ENCODE assay signal across 8 mouse cellular contexts in genomic region chr5:132074360-132074723, GRCm38 (mm10).
DNase-seq lines count a peak whose midpoint lies in the region; ATAC-seq and TF ChIP-seq lines count a peak whose summit lies in the region.

No protein-coding gene starts in this region.

- no peaks in the 10 kb centered on the region for H3K27me3 ChIP-seq in kidney, embryonic 14.5 days (ENCODE audit: control insufficient read depth, insufficient read depth, low read length)
- no peaks in the 10 kb centered on the region for H3K27me3 ChIP-seq in kidney, adult 2 months (replicated peaks; ENCODE audit: control insufficient read depth, insufficient read depth, low read length)
- H3K27me3 ChIP-seq in embryonic facial prominence, embryonic 13.5 days = no peaks in the 10 kb centered on the region
- no peaks in the 10 kb centered on the region for H3K27me3 ChIP-seq in heart, postnatal 0 days (ENCODE audit: control insufficient read depth, insufficient read depth, low read length)
- H3K27me3 ChIP-seq in midbrain, embryonic 15.5 days (replicated peaks) = no peaks in the 10 kb centered on the region

- TF ChIP-seq CTCF in kidney, adult 2 months (conservative IDR thresholded peaks at IDR 0.05; ENCODE audit: insufficient read depth, insufficient read length, low read depth, low read length) = no peak
- no peak for TF ChIP-seq CTCF in heart, postnatal 0 days (IDR thresholded peaks at IDR 0.05; ENCODE audit: low read depth)

- H3K4me2 ChIP-seq in kidney, embryonic 14.5 days (replicated peaks; ENCODE audit: low read depth, low read length) = peak overlapping the region; percentile 13
- peak overlapping the region; percentile 51 for H3K4me2 ChIP-seq in embryonic facial prominence, embryonic 13.5 days
- peak overlapping the region; percentile 51 for H3K4me2 ChIP-seq in heart, postnatal 0 days (ENCODE audit: low read depth, low read length)
- peak overlapping the region; percentile 37 for H3K4me2 ChIP-seq in midbrain, embryonic 15.5 days

- no peaks in the 10 kb centered on the region for H3K9me3 ChIP-seq in kidney, embryonic 14.5 days (ENCODE audit: control insufficient read depth, low read length)
- H3K9me3 ChIP-seq in embryonic facial prominence, embryonic 13.5 days = no peaks in the 10 kb centered on the region; the same call in 1 of the 2 replicates
- 0 out of 2 replicates have a peak, but pooled peaks cover 6% of the 10 kb centered on the region for H3K9me3 ChIP-seq in heart, postnatal 0 days (replicated peaks; ENCODE audit: control insufficient read depth, low read length)
- H3K9me3 ChIP-seq in midbrain, embryonic 15.5 days = no peaks in the 10 kb centered on the region

- WGBS in kidney, embryonic 14.5 days = 10% methylated on average over 11 of the region's 11 CpGs
- WGBS in kidney, adult 2 months = 59% methylated on average over 11 of the region's 11 CpGs
- WGBS in embryonic facial prominence, embryonic 13.5 days = 2% methylated on average over 11 of the region's 11 CpGs
- 29% methylated on average over 11 of the region's 11 CpGs for WGBS in heart, postnatal 0 days
- WGBS in midbrain, embryonic 15.5 days = 2% methylated on average over 11 of the region's 11 CpGs

- ATAC-seq in kidney, embryonic 14.5 days (ENCODE audit: low FRiP score, low TSS enrichment) = peak; percentile 81
- ATAC-seq in embryonic facial prominence, embryonic 13.5 days (ENCODE audit: insufficient number of reproducible peaks, insufficient read depth, low FRiP score, low TSS enrichment, low read depth) = peak; percentile 78
- no peak for ATAC-seq in heart, postnatal 0 days (ENCODE audit: insufficient read depth, low read depth)
- peak; percentile 74 for ATAC-seq in midbrain, embryonic 15.5 days (replicated peaks)
- no peak for ATAC-seq in granulocyte monocyte progenitor cell, adult 5-6 weeks (replicated peaks; ENCODE audit: poor library complexity, severe bottlenecking)

- no peak overlapping the region for H3K9ac ChIP-seq in kidney, embryonic 14.5 days (ENCODE audit: low read depth, low read length)
- H3K9ac ChIP-seq in embryonic facial prominence, embryonic 13.5 days = 0 out of 2 replicates have a peak overlapping the region, but pooled peaks have one; percentile 11
- H3K9ac ChIP-seq in heart, postnatal 0 days (replicated peaks; ENCODE audit: low read depth, low read length) = no peak overlapping the region
- no peak overlapping the region for H3K9ac ChIP-seq in midbrain, embryonic 15.5 days

- H3K27ac ChIP-seq in kidney, embryonic 14.5 days (ENCODE audit: low read depth, low read length) = peak overlapping the region; percentile 43; the same call in 1 of the 2 replicates
- H3K27ac ChIP-seq in kidney, adult 2 months (ENCODE audit: insufficient read depth, low read depth, low read length) = no peak overlapping the region
- peak overlapping the region; percentile 79 for H3K27ac ChIP-seq in embryonic facial prominence, embryonic 13.5 days
- H3K27ac ChIP-seq in heart, postnatal 0 days (ENCODE audit: low read depth) = no peak overlapping the region
- peak overlapping the region; percentile 69 for H3K27ac ChIP-seq in midbrain, embryonic 15.5 days

- TF ChIP-seq POLR2A in kidney, adult 2 months (IDR thresholded peaks at IDR 0.05; ENCODE audit: low read depth, low read length) = no peak

- no peak overlapping the region for H3K4me3 ChIP-seq in kidney, embryonic 14.5 days (ENCODE audit: low read length)
- H3K4me3 ChIP-seq in kidney, adult 2 months (ENCODE audit: insufficient read depth, low read depth, low read length) = no peak overlapping the region
- 0 out of 2 replicates have a peak overlapping the region, but pooled peaks have one; percentile 6 for H3K4me3 ChIP-seq in embryonic facial prominence, embryonic 13.5 days
- H3K4me3 ChIP-seq in heart, postnatal 0 days (ENCODE audit: low read depth, low read length) = peak overlapping the region; percentile 20
- peak overlapping the region; percentile 0; the same call in 1 of the 2 replicates for H3K4me3 ChIP-seq in midbrain, embryonic 15.5 days

- no peaks in the 10 kb centered on the region for H3K36me3 ChIP-seq in kidney, embryonic 14.5 days (ENCODE audit: control insufficient read depth, insufficient read depth, low read length)
- no peaks in the 10 kb centered on the region for H3K36me3 ChIP-seq in kidney, adult 2 months (ENCODE audit: control insufficient read depth, insufficient read depth, low read length)
- 0 out of 2 replicates have a peak, but pooled peaks cover 5% of the 10 kb centered on the region for H3K36me3 ChIP-seq in embryonic facial prominence, embryonic 13.5 days
- H3K36me3 ChIP-seq in heart, postnatal 0 days (replicated peaks; ENCODE audit: control insufficient read depth, insufficient read depth, low read length) = no peaks in the 10 kb centered on the region
- H3K36me3 ChIP-seq in midbrain, embryonic 15.5 days (replicated peaks) = no peaks in the 10 kb centered on the region

- peaks cover 35% of the 10 kb centered on the region for H3K4me1 ChIP-seq in kidney, embryonic 14.5 days (ENCODE audit: control insufficient read depth, insufficient read depth, low read length)
- peaks cover 8% of the 10 kb centered on the region for H3K4me1 ChIP-seq in kidney, adult 2 months (ENCODE audit: control insufficient read depth, insufficient read depth, low read length)
- peaks cover 51% of the 10 kb centered on the region for H3K4me1 ChIP-seq in embryonic facial prominence, embryonic 13.5 days
- H3K4me1 ChIP-seq in heart, postnatal 0 days (ENCODE audit: control insufficient read depth, insufficient read depth) = 0 out of 2 replicates have a peak, but pooled peaks cover 9% of the 10 kb centered on the region
- peaks cover 46% of the 10 kb centered on the region for H3K4me1 ChIP-seq in midbrain, embryonic 15.5 days

- no peak for DNase-seq in kidney, adult 2 months
- no peak for DNase-seq in heart, postnatal 0 days (ENCODE audit: low spot score)
- DNase-seq in urinary bladder, adult 2 months (ENCODE audit: low spot score) = no peak
- DNase-seq in frontal cortex, postnatal 25 days (ENCODE audit: low spot score in 2 of 2) = no peak

- TF ChIP-seq EP300 in heart, postnatal 0 days (IDR thresholded peaks at IDR 0.05; ENCODE audit: low read depth) = no peak

Comparison
In these comparisons a context has a peak if more than half of its experiments do, and no peak if none do; other contexts are left out.
1. H3K27ac ChIP-seq: peak in kidney, embryonic 14.5 days (single experiment), embryonic facial prominence, embryonic 13.5 days (single experiment) and midbrain, embryonic 15.5 days (single experiment); none in kidney, adult 2 months (single experiment) and heart, postnatal 0 days (single experiment).
2. ATAC-seq: peak in kidney, embryonic 14.5 days (single experiment), embryonic facial prominence, embryonic 13.5 days (single experiment) and midbrain, embryonic 15.5 days (single experiment); none in heart, postnatal 0 days (single experiment) and granulocyte monocyte progenitor cell, adult 5-6 weeks (single experiment).
3. H3K4me3 ChIP-seq: peak in embryonic facial prominence, embryonic 13.5 days (single experiment), heart, postnatal 0 days (single experiment) and midbrain, embryonic 15.5 days (single experiment); none in kidney, embryonic 14.5 days (single experiment) and kidney, adult 2 months (single experiment).
4. Peak in every context shown above with its lines, with median percentiles within 50 percentile points of each other: H3K4me2 ChIP-seq.